Mouse (Mus musculus) fibroblast of lung, adult 2 months (primary cell): ENCODE data around the gene Syngap1.
A peak's percentile ranks its signal among the peaks of the same experiment; 100 is the strongest.
"Not testable (repeated sequence)": the region's sequence is repeated elsewhere in the genome, so short reads cannot be mapped to it uniquely, and the experiment has no call there.

Experiments
- DNase-seq: peaks from one replicate; pipeline ENCODE4 v3.0.0-alpha.2; 2011; ENCODE audit warnings: low read depth

Gene Syngap1

GRCm38 (mm10) chr17:26956895-26957294 lies 15.8 kb downstream of the Syngap1 start:
- DNase-seq, result no peak

DNA sequence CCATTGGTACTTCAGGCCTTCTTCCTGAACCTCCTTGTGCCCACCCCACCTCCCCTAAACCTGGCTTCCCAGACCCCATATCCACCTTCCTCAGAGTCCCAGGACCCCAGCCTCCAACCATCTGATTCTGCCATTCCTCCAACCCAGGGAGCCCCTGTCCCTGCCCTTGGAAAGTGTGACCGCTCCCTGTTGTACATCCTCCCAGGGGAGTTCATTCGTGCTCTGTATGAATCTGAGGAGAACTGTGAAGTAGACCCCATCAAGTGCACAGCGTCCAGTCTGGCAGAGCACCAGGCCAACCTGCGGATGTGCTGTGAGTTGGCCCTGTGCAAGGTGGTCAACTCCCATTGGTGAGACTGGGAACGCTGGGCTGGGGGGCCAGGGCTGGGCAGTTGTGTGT lies 16.8 kb downstream of the Syngap1 start:
- DNase-seq, result no peak

DNA sequence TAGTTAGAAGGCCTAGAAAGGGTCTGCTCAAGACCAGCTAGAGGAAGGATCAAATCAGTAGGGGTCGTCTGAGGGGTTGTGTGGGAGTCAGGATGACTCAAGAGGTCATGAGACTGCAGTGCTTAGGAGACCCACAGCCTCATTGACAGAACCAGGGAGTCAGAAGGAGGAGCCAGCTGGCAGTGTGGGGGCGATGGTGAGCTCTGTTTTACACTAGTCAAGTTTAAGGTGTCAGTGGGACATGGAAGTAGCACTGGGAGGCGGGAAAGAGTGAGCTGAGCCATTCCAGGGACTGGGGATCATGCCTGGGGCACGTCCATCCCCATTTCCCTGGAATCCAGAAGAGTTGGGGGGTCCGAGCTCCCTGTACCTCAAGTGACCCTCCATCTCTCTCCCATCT lies 17.8 kb downstream of the Syngap1 start:
- no peak for DNase-seq

DNA sequence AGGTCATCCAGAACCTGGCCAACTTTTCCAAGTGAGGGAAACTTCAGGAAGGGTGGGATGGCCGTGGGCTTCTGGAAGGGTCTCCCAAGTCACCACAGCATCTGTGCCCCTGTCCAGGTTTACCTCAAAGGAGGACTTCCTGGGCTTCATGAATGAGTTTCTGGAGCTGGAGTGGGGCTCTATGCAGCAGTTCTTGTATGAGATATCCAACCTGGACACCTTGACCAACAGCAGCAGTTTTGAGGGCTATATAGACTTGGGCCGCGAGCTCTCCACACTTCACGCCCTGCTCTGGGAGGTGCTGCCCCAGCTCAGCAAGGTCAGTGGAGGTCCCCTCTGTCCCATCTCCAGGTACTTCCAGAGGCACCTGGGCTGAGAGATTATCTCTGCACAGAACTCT lies 18.8 kb downstream of the Syngap1 start:
- no peak for DNase-seq

- no peak for DNase-seq
These were observed 20.7 kb downstream of the Syngap1 start for GRCm38 (mm10) chr17:26961572-26962240.

DNA sequence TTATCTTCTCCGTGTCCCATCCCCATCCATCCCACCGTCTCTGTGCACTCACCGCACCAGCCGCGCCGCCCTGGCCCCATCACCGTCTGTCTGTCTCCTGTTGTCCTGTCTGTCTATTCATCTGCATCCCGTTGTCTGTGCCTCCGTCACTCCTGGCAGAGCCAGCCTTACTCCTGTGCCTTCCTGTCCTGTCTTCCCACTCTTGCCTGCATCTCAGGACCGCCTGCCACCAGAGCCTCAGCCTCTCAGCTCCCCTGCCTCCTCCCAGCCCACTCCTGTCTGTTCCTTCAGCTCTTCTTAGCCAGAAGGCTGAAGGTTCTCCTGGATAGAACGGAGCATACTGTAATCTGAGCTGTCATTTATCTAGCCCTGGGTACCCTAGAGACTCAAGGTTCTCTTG lies 25.9 kb downstream of the Syngap1 start:
- no peak for DNase-seq

- DNase-seq, result no peak
These were observed 26.4 kb downstream of the Syngap1 start for GRCm38 (mm10) chr17:26967477-26967876.

- no peak for DNase-seq
These were observed 27.2 kb downstream of the Syngap1 start for GRCm38 (mm10) chr17:26968200-26968611.

- no peak for DNase-seq
These were observed 28.2 kb downstream of the Syngap1 start for GRCm38 (mm10) chr17:26969257-26969656.

GRCm38 (mm10) chr17:26970221-26970620 lies 29.2 kb downstream of the Syngap1 start:
- DNase-seq, result no peak

- no peak for DNase-seq
These were observed 30.3 kb downstream of the Syngap1 start for GRCm38 (mm10) chr17:26971247-26971905.

- no peak for DNase-seq
These were observed 31.1 kb downstream of the Syngap1 start for GRCm38 (mm10) chr17:26972107-26972506.

DNA sequence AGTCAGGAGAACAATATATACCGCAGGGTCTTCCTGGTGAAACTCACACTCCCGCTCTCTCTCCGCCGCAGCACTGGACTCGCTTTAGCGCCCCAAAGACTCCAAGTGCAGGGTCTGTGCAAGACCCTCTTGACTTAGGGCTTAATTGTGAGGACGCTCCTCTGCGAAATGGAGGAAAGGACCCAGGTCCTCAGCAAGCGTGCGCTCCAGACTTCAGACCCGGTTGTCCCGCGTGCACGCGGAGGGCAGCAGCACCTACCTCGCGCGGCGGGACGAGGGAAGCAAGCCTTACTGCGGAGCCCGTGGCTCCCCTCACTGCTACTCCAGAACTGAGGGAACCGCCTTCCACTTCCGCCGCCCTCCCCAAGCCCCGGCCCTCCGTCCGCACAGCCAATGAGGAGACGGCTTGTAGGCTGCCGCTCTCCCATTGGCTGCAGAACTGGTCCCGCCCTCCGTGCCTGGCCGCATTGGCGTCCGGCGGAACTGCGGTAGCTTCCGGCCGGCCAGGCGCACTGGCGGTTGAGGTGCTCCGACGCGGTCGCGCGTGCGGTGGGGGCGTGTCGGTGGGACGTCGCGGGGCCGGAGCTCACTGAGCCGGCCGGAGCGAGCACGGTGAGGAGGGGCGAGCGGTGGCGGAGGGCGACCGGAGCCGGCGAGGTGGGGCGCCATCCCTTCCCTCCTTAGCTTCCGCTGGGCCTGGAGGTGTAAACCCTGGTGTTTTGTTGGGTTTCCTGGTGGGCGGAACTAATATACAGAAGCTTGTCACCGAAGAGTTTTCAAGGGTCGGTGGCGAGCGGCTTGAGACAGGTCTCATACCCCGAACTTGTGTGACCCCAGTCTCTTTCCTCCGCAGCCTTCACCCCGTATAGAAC lies 31.9 kb downstream of the Syngap1 start, which contains the start of gene Zbtb9:
Gene Zbtb9, plus strand, starts transcription at position 465 of the 872 bp plus-strand sequence.
- DNase-seq, result peak; percentile 89

DNA sequence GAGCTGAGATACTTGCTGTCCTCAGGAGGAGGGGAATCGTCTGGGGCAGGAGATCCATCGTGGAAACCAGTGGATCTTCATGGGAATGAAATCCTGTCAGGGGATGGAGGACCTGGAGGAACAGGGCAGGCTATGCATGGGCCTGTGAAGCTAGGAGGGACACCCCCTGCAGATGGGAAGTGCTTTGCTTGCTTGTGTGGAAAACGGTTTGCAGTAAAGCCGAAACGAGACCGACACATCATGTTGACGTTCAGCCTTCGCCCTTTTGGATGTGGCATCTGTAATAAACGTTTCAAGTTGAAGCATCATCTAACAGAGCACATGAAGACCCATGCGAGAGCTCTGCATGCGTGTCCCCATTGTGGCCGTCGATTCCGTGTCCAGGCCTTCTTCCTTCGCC lies 33.5 kb downstream of the Syngap1 start:
- no peak for DNase-seq

- no peak for DNase-seq
These were observed 34.4 kb downstream of the Syngap1 start for GRCm38 (mm10) chr17:26975415-26975814.

DNA sequence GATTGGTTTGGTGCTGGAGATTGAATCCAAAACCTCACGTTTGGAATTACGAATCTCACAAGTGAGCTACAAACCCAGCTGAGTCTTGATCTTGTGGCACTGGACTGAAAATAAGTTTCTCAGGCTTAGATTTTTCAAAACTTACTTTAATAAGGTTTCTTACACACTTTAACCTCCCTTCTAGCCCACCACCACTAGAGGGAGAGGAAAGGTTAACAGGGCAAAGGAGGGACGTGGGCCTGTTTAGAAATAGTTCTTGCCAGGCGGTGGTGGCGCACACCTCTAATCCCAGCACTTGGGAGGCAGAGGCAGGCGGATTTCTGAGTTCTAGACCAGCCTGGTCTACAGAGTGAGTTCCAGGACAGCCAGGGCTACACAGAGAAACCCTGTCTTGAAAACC lies 36.3 kb downstream of the Syngap1 start:
- not testable (repeated sequence) for DNase-seq

- DNase-seq, result no peak
These were observed 38.4 kb downstream of the Syngap1 start for GRCm38 (mm10) chr17:26979426-26979825.

DNA sequence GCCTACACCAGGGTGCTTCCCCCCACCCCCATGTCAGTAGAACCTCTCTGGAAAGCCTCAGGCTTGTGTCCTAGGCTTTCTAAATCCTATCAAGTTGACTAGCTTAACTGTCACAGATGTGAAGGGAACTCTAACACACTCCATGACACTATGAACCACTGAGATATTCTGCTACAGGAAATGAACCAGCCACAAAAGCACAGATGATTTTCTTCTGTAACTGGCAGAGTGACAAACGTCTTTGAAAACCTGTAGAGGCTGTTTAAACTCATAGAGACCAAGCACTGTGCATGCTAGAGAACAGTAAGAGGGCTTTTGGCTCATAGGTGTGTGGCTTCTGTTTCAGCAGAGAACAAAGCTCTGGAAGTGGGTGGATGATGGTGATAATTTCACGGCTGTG lies 40.0 kb downstream of the Syngap1 start:
- DNase-seq, result no peak

GRCm38 (mm10) chr17:26983382-26983781 lies 42.3 kb downstream of the Syngap1 start:
- DNase-seq, result no peak

DNA sequence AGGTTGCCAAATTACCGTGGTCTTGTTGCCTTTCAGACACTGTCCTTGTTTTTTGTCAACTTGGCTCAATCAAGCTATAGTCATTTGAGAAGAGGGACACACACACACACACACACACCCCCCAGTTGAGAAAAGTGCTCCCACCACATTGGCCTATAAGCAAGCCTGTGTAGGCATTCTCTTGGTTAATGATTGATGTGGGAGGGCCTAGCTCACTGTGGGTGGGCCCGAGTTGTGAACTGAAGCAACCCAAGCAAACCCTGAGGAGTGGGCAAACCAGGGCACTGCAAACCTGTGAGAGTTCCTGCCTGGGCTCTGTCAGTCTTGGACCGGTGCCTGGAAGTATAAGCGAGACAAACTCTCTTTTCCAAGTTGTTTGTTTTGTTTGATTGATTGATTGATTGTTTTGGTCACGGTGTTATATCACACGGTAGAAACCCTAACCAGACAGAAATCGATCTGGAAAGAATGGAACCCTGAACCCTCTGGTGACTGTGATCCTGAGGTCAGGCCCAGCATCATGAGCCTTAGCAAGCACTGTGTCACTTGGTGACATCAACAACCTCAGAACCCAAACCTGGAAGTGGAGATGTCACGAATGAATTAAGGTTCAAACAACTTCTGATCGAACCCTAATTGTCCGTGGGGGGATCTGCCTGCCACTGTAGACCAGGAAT lies 44.6 kb downstream of the Syngap1 start:
- DNase-seq, result no peak

- DNase-seq, result no peak
These were observed 49.5 kb downstream of the Syngap1 start for GRCm38 (mm10) chr17:26990521-26990920.

- no peak for DNase-seq
These were observed 53.4 kb downstream of the Syngap1 start for GRCm38 (mm10) chr17:26994410-26994809.
